Mouse (Mus musculus): ENCODE results near the gene Fam78a. TPM values are rescaled to one million over a fixed set of nuclear protein-coding genes. Genes with fewer than 3 reads are reported as not detected.

The Fam78a gene
- total RNA-seq, 2 experiments from 2014 or later: 20.0 TPM

DNA sequence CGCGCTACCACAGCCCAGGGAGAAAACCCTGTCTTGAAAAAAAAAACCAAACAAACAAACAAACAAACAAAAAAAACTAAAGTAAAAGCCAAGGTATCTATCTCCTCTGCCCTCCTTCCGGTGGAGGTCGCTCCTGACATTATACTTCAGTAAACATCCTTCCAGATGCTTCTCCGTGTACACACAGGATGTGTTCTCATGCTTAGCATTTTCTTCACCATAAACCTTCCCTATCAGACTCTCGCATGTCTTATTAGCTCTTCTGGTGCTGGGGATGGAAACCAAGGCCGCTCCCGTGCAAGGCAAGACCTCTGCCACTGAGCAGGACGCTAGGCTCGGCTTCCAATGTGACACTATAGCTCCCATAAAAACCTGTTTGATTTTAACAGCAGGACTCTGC, 6.9 kb downstream of the Fam78a start:
- DNase-seq (ENCODE audit: low spot score): no peak
- intact Hi-C loops (cut with DNase I): no loop called here

DNA sequence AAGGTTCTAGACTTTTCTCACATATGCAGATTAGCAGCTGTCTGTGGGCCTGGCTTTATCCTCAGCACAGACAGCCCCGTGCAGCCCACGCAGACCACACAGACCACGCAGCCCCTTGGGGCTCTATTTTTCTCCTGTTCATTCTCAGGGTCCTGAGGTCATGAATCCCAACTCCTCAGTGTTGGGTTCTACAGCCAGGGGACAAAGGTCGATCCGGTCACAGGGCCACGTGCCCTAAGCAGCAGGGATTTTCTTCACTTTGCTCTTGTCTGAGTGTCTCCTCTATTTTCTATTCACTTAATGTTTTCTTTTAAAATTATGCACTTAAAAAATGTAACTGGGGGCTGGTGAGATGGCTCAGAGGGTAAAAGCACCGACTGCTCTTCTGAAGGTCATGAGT, 9.3 kb downstream of the Fam78a start:
- DNase-seq (ENCODE audit: low spot score): no peak
- intact Hi-C loops (cut with DNase I): no loop called here

DNA sequence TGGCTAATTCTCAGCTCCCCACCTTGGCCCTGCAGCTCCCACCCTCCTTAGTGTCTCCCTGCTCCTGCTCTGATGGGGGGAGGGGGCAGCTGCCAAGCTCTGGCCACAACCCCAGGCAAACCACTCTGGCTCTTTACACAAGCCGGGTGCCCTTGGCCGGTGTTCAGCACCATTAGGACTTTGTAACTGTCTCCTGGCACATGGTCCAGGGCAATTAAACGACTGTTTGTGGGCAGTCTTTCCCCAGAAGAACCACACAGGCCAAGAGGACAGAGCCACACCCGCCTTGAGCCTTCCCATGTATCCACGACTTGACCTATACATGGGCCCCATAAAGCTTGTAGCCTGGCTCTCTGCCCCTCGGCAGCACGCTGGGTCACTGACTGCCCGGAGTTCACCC, 10.3 kb downstream of the Fam78a start:
- intact Hi-C loops (cut with DNase I): no loop called here
- no peak for DNase-seq (ENCODE audit: low spot score)

DNA sequence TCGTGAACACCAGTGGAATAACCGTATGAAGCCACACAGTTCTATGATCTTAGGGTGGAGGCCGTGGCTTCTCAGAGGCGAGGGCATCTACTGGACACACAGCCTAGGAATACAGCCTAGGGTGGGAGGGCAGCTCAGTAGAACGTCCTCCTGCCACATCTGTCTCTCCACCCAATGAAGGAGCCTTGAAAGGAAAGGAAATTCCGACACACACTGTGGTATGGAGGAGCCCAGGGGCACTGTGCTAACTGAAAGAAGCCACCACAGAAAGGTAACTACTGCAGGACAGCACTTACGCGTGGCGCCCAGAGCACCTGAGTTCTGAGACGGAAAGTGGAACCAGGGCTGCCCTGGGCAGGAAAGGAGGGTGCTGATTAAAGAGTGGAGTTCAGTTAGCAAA, 13.9 kb downstream of the Fam78a start:
- intact Hi-C loops (cut with DNase I): no loop called here
- no peak for DNase-seq (ENCODE audit: low spot score)

DNA sequence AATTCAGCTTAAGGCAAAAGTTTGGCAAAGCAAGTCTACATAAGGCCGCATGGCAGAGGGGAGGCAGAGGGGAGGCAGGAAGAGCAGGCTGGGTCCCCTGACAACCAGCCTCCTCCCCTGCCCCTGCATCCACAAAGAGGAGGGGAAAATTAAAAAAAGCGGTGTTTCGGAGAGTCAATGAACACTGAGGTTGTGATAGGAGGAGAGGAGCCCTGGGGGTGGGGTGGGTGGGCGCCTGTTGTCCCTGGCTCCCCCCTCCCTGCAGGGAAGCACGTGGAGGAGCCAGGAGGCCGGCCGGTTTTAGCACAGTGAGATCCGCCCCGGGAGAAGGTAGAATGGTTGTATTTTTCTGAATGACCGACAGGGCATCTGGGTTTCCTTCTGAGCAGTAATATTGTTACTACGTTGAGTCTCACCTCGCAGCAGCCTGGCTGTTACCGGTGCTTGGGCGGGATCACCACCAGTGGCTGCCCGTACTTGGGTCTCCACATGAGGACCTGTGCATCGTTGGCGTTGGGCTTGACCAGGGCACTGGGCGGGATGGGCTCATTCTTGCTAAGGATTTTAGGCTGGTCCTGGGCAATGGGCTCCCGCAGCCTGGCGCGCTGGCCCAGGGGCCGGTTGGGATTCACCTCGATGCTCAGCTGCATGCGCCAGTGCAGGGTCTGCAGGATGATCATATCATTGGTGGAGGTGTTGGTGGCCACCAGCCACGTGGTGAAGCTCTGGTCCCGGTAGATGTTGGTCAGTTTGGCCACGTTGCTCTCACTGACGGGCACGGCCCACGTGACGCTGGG, 15.6 kb downstream of the Fam78a start:
- no peak for DNase-seq (ENCODE audit: low spot score)
- intact Hi-C loops (cut with DNase I): no loop called here

DNA sequence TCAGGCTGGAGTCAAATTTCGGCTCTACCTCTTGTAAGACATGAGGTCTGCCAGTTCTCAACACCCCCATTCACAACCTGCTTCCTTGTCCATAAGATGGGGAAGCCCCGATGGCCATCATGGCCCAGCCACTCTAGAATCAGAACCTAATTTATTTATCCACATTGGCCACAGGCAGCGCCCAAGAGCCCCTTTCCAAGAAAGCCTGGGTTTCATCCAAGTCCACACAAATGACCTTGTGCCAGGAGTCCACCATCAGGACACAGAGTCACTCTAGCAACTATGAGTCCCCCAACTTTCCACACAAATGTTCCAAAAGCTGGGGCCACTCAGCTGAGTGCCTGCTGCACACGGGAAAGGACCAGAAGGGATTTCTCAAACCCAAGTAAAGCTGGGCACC, 18.7 kb downstream of the Fam78a start:
- intact Hi-C loops (cut with DNase I): no loop called here
- no peak for DNase-seq (ENCODE audit: low spot score)

DNA sequence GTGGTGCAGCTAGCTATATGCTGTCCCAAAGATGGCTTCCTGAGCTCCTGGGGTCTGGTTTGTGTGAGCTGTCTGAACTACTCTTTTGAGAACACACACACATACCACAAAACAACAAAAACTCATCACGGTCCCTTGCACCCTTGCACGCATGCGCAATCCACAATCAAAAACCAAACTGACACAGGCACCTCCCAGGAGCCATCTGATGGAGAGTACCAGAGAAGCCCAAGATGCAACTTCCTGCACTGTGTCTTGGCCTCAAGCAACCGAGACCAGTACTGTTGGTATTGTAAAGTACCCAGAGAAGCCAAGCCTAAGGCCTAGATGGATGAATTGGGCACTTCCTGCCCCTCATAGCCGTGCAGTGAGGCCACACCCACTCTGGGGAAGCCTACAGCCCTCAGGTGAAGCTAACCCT, 19.3 kb downstream of the Fam78a start:
- intact Hi-C loops (cut with DNase I): no loop called here
- no peak for DNase-seq (ENCODE audit: low spot score)

DNA sequence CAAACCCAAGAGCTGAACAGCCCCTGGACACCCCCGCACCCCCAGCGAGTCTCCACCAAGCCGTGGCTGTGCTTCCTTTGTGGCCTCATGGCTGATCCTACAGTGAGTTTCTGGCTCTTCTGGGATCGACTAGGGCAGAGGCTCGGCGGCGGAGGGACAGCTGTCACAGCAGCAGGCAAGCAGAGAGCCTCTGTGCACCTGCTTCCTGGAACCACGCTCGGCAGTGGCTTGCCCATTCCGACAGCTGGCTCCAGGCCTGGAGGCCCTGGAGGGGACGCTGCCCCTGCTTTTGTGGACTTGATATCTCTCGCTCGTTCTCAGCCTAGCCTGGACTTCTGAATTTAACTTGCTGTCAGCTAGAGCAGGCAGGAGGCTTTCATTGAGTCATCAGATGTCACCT, 19.7 kb downstream of the Fam78a start:
- intact Hi-C loops (cut with DNase I): no loop called here
- no peak for DNase-seq (ENCODE audit: low spot score)

DNA sequence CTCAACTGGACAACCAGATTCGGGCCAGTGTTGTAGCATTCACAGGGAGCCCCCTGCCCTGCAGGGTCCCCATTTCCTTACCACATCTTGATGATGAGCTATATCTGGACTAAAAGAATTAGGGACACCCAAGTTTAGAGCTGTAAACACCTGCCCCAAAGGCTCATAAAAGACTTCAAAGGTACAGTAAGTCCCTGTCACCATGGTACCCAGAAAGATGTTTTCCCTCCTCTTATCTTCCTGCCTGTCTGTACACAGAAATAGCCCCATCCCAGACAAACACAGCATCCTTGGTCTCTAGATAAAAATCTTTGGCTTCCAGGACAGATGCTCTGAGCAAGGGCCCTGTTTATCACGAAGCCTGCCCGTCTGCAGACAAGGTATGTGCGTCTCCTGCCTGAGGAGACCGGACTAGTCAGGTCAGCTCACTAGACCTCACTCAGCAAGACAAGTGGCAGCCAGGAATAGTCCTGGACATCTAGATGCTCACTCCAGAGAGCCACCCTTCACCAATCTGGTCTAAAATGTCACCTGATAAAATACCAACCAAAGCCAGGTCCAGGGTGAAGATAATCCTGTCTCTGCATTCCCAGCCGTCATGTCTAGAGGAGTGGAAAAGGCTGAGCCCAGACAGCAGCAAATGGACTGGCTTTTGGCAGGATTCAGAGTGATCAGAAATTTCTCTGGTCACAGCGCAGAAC, 21.1 kb downstream of the Fam78a start:
- intact Hi-C loops (cut with DNase I): no loop called here
- DNase-seq (ENCODE audit: low spot score): no peak

DNA sequence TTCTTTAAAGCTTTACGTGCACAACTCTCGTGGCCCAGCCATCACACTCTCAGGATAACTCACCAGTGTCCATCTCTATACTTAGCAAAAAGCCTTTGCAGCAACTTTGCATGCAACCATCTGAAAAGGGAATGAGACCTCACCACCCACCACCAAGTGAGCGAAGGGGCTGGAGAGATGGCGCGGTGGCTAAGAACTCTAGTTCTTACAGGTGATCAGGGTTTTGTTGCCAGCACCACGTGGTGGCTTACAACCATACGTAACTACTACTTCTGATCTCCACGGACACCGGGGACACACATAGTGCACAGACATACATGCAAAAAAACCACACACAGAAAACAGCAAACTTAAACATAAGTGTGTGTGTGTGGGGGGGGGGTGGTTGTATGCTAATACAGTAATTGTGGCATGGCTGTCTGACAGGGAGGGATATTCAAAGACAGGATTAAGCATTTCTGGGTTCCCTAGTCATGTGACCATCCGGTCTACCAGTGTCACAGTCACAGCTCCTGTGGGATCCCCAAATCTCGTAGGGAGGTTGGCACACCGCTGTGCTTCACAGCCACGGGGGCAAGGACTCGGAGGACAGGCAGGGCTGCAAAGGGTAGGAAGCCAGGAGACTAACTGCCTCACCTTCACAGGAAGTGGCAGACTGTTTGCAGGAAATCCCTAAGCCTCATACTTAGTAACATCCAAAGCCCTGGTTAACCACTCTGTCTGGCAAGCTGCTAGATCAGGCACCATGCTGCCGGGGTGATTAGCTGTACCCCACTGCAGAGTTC, 21.8 kb downstream of the Fam78a start:
- DNase-seq (ENCODE audit: low spot score): no peak
- intact Hi-C loops (cut with DNase I): no loop called here

DNA sequence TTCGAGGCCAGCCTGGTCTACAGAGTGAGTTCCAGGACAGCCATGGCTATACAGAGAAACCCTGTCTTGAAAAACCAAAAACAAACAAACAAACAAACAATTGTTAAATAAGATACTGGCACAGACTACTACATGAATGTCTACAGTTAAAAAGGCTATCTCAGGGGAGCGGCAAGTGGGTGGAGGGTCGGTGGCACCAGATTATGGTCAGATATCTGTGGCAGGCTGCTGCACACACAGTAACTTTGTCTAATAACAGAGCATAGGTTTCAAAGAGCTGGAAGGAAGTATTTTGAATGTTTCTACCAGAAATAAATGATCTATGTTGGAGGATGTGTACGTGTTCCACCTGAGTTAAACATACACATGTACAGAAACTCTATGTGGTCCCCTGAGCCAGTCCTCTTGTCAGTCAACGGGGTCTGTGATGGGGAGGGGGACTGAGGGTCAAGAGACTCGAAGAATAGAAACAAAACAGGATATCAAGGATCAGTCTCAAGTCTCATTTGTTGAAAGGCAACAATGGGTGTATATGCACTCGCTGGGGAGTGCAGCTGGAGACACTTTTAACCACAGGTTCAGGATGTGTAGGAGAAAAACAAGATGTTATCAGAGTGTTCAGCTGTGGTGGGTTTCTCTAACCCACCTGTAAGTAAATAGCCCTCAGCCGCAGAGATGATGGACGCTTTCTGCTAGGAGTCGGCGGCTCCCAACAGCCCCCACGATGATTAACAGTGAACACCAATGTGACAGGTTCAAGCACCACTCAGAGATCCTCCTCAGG, 22.7 kb downstream of the Fam78a start:
- no peak for DNase-seq (ENCODE audit: low spot score)
- intact Hi-C loops (cut with DNase I): no loop called here

DNA sequence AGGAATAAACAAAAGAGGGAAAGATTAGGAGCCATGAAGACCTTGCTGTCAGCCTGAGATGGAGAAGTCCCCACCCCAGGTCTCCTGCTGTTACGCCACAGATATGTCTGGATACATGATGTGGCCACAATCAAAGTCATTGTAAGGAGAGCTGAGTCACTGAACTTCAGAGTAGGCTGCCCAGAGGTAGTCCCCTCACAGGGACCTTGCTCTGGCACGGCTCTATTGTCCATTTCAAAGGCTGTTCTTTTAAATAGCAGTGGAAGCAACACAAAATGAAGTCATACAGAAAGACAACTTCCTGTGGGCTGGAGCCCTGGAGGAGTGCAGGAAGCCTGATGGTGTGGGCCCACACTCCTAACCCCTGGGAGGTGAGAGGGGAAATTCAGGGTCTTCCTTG, 23.5 kb downstream of the Fam78a start:
- intact Hi-C loops (cut with DNase I): no loop called here
- DNase-seq (ENCODE audit: low spot score): no peak

DNA sequence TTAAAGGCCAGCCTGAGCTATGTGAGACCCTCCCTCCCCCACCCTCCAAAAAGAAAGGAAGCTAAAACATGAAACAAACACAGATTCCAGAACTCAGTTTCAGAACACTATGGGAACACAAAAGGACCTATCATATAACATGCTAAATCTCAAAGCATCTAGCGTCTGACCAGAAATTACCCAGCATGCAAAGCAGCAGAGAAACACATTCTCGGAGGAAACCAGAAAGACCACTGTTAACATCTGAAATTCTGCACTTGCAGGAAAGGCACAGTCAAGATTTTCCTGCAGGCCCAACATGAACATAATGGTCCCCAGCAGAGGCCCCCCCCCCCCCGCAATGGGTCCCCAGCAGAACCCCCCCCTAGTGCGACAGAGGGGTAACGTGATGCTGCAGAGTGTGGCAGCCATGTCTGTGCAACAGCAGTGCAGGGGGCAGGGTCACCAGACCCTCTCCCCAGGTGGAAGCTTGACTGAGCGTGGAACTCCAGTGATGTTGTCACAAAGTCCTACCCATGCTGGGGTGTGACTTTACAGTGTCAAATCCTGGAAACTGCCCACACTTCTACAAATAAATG, 24.3 kb downstream of the Fam78a start:
- DNase-seq (ENCODE audit: low spot score): no peak
- intact Hi-C loops (cut with DNase I): no loop called here

DNA sequence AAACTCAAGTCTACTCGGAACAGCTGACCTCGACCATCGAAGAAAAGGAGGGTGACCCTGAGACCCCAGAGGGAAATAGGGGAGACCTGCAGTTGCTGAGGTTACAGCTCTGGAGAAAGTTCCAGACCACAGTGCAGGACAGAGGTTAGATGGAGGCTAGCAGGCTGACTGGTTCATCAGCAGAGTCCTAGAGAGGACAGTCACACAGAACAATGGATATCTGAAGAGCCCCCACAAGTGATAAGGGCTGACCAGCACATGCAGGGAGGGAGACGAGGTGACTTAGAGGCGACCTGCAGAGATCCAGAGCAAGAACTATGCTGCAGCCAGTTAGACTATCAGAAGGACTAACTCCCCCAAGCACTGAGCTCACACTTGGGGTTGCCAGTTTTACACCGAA, 25.0 kb downstream of the Fam78a start:
- no peak for DNase-seq (ENCODE audit: low spot score)
- intact Hi-C loops (cut with DNase I): no loop called here

DNA sequence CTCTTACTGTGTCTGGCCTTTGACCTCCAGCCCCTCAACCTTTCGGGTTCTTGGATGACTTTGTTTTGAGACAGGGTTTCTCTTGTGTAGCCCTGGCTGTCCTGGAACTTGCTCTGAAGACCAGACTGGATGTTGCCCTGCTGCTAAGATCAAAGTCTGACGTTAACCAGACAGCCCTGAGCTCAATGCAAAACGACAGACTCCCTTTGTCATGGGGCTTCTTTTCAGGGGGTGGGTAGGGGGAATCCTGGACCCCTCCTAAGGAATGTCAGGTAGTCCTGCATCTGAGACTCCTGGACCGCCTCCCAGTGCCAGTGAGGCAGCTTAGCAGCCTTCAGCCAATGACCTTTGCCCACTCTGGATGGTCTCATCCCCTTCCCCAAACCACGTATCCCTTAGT, 25.9 kb downstream of the Fam78a start:
- intact Hi-C loops (cut with DNase I): no loop called here
- no peak for DNase-seq (ENCODE audit: low spot score)

DNA sequence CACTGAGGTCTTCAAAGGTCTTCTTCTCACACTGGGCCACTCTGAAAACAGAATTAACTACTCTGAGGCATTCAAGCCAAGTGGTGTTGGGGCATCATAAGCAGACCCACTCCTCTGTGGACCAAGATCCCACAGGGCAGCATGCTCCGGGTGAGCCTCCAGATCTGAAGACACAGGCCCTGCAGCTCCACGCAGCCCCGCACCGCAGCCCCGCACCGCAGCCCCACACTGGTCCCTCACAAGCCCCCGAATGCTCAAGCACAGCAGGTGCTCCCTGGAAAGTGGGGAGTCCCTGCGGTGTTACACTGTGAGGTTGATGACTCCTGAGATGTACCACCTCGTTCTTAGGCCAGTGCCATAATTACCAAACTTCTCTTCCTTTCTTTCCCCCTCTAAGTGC, 26.4 kb downstream of the Fam78a start:
- no peak for DNase-seq (ENCODE audit: low spot score)
- intact Hi-C loops (cut with DNase I): no loop called here

DNA sequence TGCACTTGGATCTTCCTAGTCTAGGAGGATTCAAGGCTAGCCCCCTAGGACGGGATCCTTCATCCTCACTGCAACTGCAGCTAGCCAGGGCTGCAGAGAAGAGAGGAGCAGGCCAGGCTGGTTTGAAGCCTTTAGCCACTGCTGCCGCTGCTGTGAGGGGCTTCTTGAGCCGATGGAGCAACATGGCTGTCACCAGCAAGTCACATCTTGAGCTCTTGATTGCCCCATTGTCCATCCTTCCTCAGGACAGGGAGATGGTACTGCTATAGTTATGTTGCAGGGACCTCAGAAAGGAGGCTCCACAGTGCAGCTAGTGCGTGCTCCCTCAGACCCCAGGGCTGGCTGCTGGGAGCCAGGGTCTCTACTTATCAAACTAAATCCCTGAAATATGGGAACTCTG, 26.9 kb downstream of the Fam78a start:
- intact Hi-C loops (cut with DNase I): no loop called here
- DNase-seq (ENCODE audit: low spot score): no peak

DNA sequence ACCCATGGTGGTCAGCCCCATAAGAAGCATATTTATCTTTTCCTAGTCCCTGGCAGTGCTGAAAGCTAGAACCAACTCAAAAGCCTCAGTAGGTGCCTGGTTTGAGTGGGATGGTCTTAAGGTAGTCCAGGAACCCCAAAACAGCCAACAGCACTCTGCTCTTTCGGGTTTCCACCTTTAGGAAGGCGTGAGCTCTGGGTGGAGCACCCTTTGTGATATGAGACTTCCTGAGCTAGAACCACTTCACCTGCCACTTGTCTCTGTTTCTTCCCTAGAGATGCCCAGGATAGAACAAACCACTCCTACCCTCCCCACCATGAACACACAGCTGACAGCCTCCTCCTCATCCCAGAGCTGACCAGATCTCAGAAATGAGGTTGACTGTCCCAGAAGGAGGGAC, 27.3 kb downstream of the Fam78a start:
- intact Hi-C loops (cut with DNase I): no loop called here

DNA sequence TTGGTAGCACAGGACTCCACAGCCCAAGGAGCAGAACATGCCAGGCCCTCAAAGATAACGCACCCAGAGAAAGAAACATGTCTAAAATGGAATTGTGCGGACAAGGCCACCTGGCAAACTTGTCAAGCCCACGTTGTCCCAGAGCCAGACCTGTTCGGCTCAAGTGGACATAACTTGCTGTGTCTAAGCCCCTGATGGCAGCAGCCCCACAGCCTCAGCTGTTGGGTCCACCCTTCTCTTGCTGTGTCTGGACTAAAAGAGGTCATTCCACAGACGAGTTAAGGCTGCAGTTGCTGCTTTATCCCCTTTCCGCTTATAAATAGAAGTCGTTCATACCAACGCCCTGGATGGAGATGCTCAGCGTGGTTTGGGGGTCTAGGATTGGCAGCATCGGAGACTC, 28.1 kb downstream of the Fam78a start:
- DNase-seq (ENCODE audit: low spot score): no peak
- intact Hi-C loops (cut with DNase I): no loop called here

More for the DNA sequence above, 27.3 kb downstream of the Fam78a start:
- no peak for DNase-seq (ENCODE audit: low spot score)
